Mouse (Mus musculus) hindbrain, embryonic 11.5 days (tissue): ENCODE results near the gene Nos1ap. TPM values are rescaled to one million over a fixed set of nuclear protein-coding genes. Genes with fewer than 3 reads are reported as not detected.

Experiments used
- ATAC-seq: fragments of 200-750 bp; cut with Nextera tagmentation; 2 replicates; pipeline ENCODE4 v1.8.0; 2017; ENCODE audit warnings: mild to moderate bottlenecking, moderate TSS enrichment, moderate library complexity; ENCODE audit not compliant: low FRiP score
- DNase-seq: peaks from one replicate; pipeline ENCODE4 v3.0.0-alpha.2; 2015; ENCODE audit warnings: low spot score
- H3K27ac ChIP-seq: fragments of 300-500 bp; sonication (generic); 2 replicates; pipeline ENCODE4 v1.5.1; 2014; ENCODE audit warnings: mild to moderate bottlenecking, low read depth, low read length
- H3K27me3 ChIP-seq: fragments of 300-500 bp; sonication (generic); 2 replicates; pipeline ENCODE4 v1.6.1; 2014; ENCODE audit warnings: mild to moderate bottlenecking, low read length, moderate library complexity, mixed read lengths; ENCODE audit not compliant: control insufficient read depth, insufficient read depth
- H3K36me3 ChIP-seq: fragments of 300-500 bp; sonication (generic); 2 replicates; pipeline ENCODE4 v1.6.1; 2014; ENCODE audit warnings: mild to moderate bottlenecking, low read length, moderate library complexity, mixed read lengths; ENCODE audit not compliant: control insufficient read depth, insufficient read depth
- H3K4me1 ChIP-seq: fragments of 300-500 bp; sonication (generic); replicated peaks from 2 replicates; pipeline ENCODE4 v1.6.1; 2014; ENCODE audit warnings: low read length, mixed read lengths; ENCODE audit not compliant: control insufficient read depth, insufficient read depth
- H3K4me2 ChIP-seq: fragments of 300-500 bp; sonication (generic); replicated peaks from 2 replicates; pipeline ENCODE4 v1.6.1; 2014; ENCODE audit warnings: mild to moderate bottlenecking, low read depth, low read length
- H3K4me3 ChIP-seq: fragments of 300-500 bp; sonication (generic); 2 replicates; pipeline ENCODE4 v1.5.1; 2014; ENCODE audit warnings: low read depth, low read length
- H3K9ac ChIP-seq: fragments of 300-500 bp; sonication (generic); 2 replicates; pipeline ENCODE4 v1.6.1; 2014; ENCODE audit warnings: low read depth, low read length
- H3K9me3 ChIP-seq: fragments of 300-500 bp; sonication (generic); 2 replicates; pipeline ENCODE4 v1.6.1; 2016; ENCODE audit warnings: low read length; ENCODE audit not compliant: control insufficient read depth
- WGBS: fragments of 180-500 bp; shearing (Covaris S2); extraction: QIAGEN DNeasy Blood & Tissue Kit; methylation state at CpG from one replicate; pipeline ENCODE4 v1.1.7; 2014; 5-methylcytosine and 5-hydroxymethylcytosine counted together
- polyA plus RNA-seq: library from polyadenylated mRNA; unstranded; fragments of >200 nt; fragmentation: Nextera tagmentation; extraction: Ambion mirVana; gene quantifications from 2 replicates; pipeline ENCODE4 v1.2.1, GENCODE M21; 2014

Gene Nos1ap
- polyA plus RNA-seq, 1 experiment from 2014 or later, result 9.7 TPM

DNA sequence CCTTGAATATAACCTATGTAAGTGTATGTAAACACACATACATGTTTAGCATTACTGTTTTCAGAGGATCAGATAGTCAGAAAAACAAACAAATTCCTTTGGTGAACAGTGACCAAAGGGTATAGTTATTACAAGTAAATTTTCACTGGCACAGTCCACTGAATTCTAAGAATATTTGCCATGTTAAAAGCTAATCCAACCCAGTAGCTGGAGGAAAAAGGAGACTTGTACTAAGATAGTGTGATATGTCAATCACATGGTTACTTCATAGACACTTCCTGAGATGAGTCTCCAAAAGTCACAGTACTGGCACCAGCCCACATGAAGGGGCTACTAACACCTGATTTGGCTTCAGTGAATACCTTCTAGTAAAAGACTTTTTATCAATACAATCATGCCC is 156.0 kb downstream of the Nos1ap start:
- Histone ChIP-seq H3K4me2 (no peak overlapping the region), H3K36me3 (no peaks in the 10 kb centered on the region), H3K9me3 (no peaks in the 10 kb centered on the region), H3K4me3 (no peak overlapping the region), H3K27ac (no peak overlapping the region), H3K9ac (no peak overlapping the region), H3K27me3 (no peaks in the 10 kb centered on the region), H3K4me1 (no peaks in the 10 kb centered on the region)
- ATAC-seq, result no peak
- no peak for DNase-seq

GRCm38 (mm10) chr1:170432288-170432687 is 157.4 kb downstream of the Nos1ap start:
- no peak for DNase-seq
- Histone ChIP-seq H3K4me2 (no peak overlapping the region), H3K27me3 (no peaks in the 10 kb centered on the region), H3K27ac (no peak overlapping the region), H3K36me3 (no peaks in the 10 kb centered on the region), H3K4me1 (no peaks in the 10 kb centered on the region), H3K9ac (no peak overlapping the region), H3K4me3 (no peak overlapping the region), H3K9me3 (no peaks in the 10 kb centered on the region)
- 87% methylated on average over 5 of the region's 5 CpGs for WGBS
- ATAC-seq, result no peak

DNA sequence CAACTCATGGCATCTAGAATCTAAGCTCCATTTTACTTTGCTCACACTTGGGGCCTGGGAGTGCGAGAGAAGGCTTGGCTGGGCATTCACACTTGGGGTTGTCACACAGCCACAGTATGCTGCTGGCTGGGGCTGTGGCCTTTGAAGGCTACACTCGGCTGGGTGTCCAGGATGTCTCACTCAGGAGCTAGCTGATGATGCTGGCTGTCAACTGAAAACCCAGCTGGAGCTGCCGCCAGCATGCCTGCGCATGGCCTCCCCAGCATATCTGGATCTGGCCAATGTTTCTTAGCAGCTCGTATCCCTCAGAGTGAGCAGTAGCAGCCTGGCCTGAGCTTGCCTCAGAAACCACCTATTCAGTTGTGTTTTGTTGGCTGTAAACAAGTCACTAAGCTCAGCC is 158.3 kb downstream of the Nos1ap start:
- H3K4me1 ChIP-seq, result no peaks in the 10 kb centered on the region
- ATAC-seq, result no peak
- no peak overlapping the region for H3K9ac ChIP-seq
- H3K27me3 ChIP-seq, result no peaks in the 10 kb centered on the region
- H3K4me2 ChIP-seq, result no peak overlapping the region
- no peak overlapping the region for H3K4me3 ChIP-seq
- no peak overlapping the region for H3K27ac ChIP-seq
- no peaks in the 10 kb centered on the region for H3K36me3 ChIP-seq
- DNase-seq, result no peak
- H3K9me3 ChIP-seq, result no peaks in the 10 kb centered on the region
- WGBS, result 75% methylated on average over 5 of the region's 5 CpGs

GRCm38 (mm10) chr1:170430660-170431059 is 159.0 kb downstream of the Nos1ap start:
- Histone ChIP-seq H3K9ac (no peak overlapping the region), H3K4me2 (no peak overlapping the region), H3K27me3 (no peaks in the 10 kb centered on the region), H3K36me3 (no peaks in the 10 kb centered on the region), H3K27ac (no peak overlapping the region), H3K4me1 (no peaks in the 10 kb centered on the region), H3K9me3 (no peaks in the 10 kb centered on the region), H3K4me3 (no peak overlapping the region)
- DNase-seq (no peak), ATAC-seq (no peak)
- 92% methylated on average over 7 of the region's 7 CpGs for whole genome bisulfite sequencing

- WGBS, result 69% methylated on average over 6 of the region's 6 CpGs
- H3K27me3 ChIP-seq, result no peaks in the 10 kb centered on the region
- no peak overlapping the region for H3K4me3 ChIP-seq
- H3K27ac ChIP-seq, result no peak overlapping the region
- no peaks in the 10 kb centered on the region for H3K36me3 ChIP-seq
- H3K9me3 ChIP-seq, result no peaks in the 10 kb centered on the region
- no peak overlapping the region for H3K9ac ChIP-seq
- H3K4me2 ChIP-seq, result no peak overlapping the region
- ATAC-seq (no peak), DNase-seq (no peak)
- no peaks in the 10 kb centered on the region for H3K4me1 ChIP-seq
Measured at GRCm38 (mm10) chr1:170429656-170430055, 160.0 kb downstream of the Nos1ap start.

- H3K9me3 ChIP-seq, result no peaks in the 10 kb centered on the region
- H3K36me3 ChIP-seq, result no peaks in the 10 kb centered on the region
- no peak overlapping the region for H3K4me2 ChIP-seq
- 84% methylated on average over 2 of the region's 2 CpGs for WGBS
- ATAC-seq (no peak), DNase-seq (no peak)
- H3K9ac ChIP-seq, result no peak overlapping the region
- H3K4me3 ChIP-seq, result no peak overlapping the region
- H3K27me3 ChIP-seq, result no peaks in the 10 kb centered on the region
- H3K4me1 ChIP-seq, result 0 out of 2 replicates have a peak, but pooled peaks cover 4% of the 10 kb centered on the region
- no peak overlapping the region for H3K27ac ChIP-seq
Measured at GRCm38 (mm10) chr1:170428141-170428540, 161.5 kb downstream of the Nos1ap start.

DNA sequence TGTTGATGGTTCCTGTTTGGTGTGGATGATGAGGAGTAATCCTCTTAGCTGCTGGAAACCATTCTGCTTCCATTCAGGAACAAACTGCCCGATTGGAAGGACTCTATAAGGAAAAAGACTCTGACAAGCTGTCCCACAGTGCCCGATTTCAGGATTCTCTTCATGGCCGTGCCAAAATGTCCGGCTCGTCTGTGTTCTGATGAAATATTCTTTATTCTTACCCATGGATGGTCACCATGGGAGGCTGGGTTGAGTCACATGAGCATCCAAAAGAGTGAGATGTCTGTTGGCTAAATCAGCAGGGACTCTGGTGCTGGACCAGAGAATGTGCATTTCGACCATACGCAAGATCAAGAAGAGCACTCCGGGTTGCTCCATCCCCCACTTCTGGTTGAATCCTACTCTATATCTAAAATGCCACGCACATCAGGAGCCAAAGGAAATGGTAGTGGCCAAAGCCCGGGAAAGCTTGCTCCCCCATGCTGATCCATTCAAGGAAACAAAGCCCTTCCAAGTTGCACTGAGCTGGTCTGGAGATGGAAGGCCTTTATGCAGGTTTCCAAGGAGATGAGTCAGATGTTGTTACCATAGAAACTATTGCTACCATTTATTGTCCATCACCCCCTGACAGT is 165.3 kb downstream of the Nos1ap start:
- ATAC-seq (peak; percentile 92), DNase-seq (peak; percentile 68)
- peak overlapping the region; percentile 42; the same call in 1 of the 2 replicates for H3K27ac ChIP-seq
- H3K4me1 ChIP-seq, result 0 out of 2 replicates have a peak, but pooled peaks cover 4% of the 10 kb centered on the region
- H3K9me3 ChIP-seq, result no peaks in the 10 kb centered on the region
- WGBS, result 45% methylated on average over 10 of the region's 10 CpGs
- no peak overlapping the region for H3K9ac ChIP-seq
- no peak overlapping the region for H3K4me3 ChIP-seq
- H3K4me2 ChIP-seq, result no peak overlapping the region
- H3K27me3 ChIP-seq, result no peaks in the 10 kb centered on the region
- no peaks in the 10 kb centered on the region for H3K36me3 ChIP-seq

DNA sequence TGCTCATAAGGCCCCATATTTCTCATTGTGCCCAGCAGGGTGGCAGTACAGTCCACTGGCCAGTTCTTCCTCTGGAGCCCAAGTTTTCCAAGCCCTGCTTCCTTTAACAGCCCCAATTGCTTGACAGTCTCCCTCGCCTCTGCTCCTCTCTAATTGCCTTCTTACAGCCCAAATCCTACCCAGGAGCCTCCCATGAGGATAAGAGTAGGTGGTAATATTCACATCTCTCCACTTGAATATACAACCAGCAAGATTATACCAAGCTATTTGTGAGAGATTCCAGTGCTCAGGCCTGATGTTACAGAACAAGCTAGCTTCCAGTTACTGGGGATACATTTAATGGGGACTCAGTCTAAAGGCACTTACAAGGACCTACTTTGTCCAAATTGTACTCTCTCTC is 166.6 kb downstream of the Nos1ap start:
- no peak overlapping the region for H3K9ac ChIP-seq
- H3K4me2 ChIP-seq, result no peak overlapping the region
- no peak for DNase-seq
- WGBS, result 71% methylated on average over 1 of the region's 1 CpGs
- H3K4me1 ChIP-seq, result 0 out of 2 replicates have a peak, but pooled peaks cover 4% of the 10 kb centered on the region
- no peak overlapping the region for H3K4me3 ChIP-seq
- ATAC-seq, result no peak
- H3K36me3 ChIP-seq, result no peaks in the 10 kb centered on the region
- H3K9me3 ChIP-seq, result no peaks in the 10 kb centered on the region
- no peak overlapping the region for H3K27ac ChIP-seq
- H3K27me3 ChIP-seq, result no peaks in the 10 kb centered on the region

- no peak for ATAC-seq
- no peaks in the 10 kb centered on the region for H3K27me3 ChIP-seq
- DNase-seq, result no peak
- H3K36me3 ChIP-seq, result no peaks in the 10 kb centered on the region
- H3K27ac ChIP-seq, result no peak overlapping the region
- no peak overlapping the region for H3K4me3 ChIP-seq
- H3K4me2 ChIP-seq, result no peak overlapping the region
- H3K9ac ChIP-seq, result no peak overlapping the region
- 84% methylated on average over 4 of the region's 4 CpGs for WGBS
- H3K9me3 ChIP-seq, result no peaks in the 10 kb centered on the region
- 0 out of 2 replicates have a peak, but pooled peaks cover 6% of the 10 kb centered on the region for H3K4me1 ChIP-seq
Measured at GRCm38 (mm10) chr1:170422188-170422587, 167.5 kb downstream of the Nos1ap start.
